In genomic region chr8:107546154-107546553, GRCm38 (mm10) we compare ENCODE assay signal across 9 mouse cellular contexts. TPM values are rescaled to one million over a fixed set of nuclear protein-coding genes. Genes with fewer than 3 reads are reported as not detected.
DNase-seq lines count a peak whose midpoint lies in the region; ATAC-seq and TF ChIP-seq lines count a peak whose summit lies in the region.
"Had no signal": no experiment of that assay in that cellular context is flagged by ENCODE, and none has a peak within 500 bp of the region (broad histone marks: within the 10 kb centered on the region; RNA-seq: fewer than 3 reads in every experiment).

No protein-coding gene starts in this region.

- WGBS in heart, postnatal 0 days, result 54% methylated on average over 4 of the region's 4 CpGs
- 89% methylated on average over 4 of the region's 4 CpGs for WGBS in embryonic facial prominence, embryonic 10.5 days

- peak overlapping the region; percentile 7; the same call in 1 of the 2 replicates for H3K4me2 ChIP-seq in heart, postnatal 0 days (ENCODE audit: low read depth, low read length)

- peaks cover 28% of the 10 kb centered on the region for H3K4me1 ChIP-seq in heart, postnatal 0 days (ENCODE audit: control insufficient read depth, insufficient read depth)
- H3K4me1 ChIP-seq in embryonic facial prominence, embryonic 10.5 days, result peaks cover 46% of the 10 kb centered on the region
- H3K4me1 ChIP-seq in embryonic fibroblast, embryonic 13.5 days (ENCODE audit: control insufficient read depth, insufficient read depth, low read length), result peaks cover 6% of the 10 kb centered on the region; the same call in 1 of the 2 replicates

- TF ChIP-seq POLR2A in embryonic fibroblast, embryonic 13.5 days (IDR thresholded peaks at IDR 0.05; ENCODE audit: low read depth, low read length), result no peak

- no peak overlapping the region for H3K27ac ChIP-seq in heart, postnatal 0 days (ENCODE audit: low read depth)
- peak overlapping the region; percentile 85 for H3K27ac ChIP-seq in embryonic facial prominence, embryonic 10.5 days (replicated peaks)
- peak overlapping the region; percentile 92 for H3K27ac ChIP-seq in embryonic fibroblast, embryonic 13.5 days (ENCODE audit: insufficient read depth, low read length)

- no peak for DNase-seq in heart, postnatal 0 days (ENCODE audit: low spot score)
- DNase-seq in heart, postnatal 10 days, result no peak
- DNase-seq in embryonic facial prominence, embryonic 10.5 days (ENCODE audit: low spot score), result no peak
- peak; percentile 50 to 55 for DNase-seq in left cerebral cortex, postnatal 36 days (ENCODE audit: low spot score in 2 of 2)
- DNase-seq in retina, postnatal 1 day, result no peak
- DNase-seq in adrenal gland, adult 8-10 months, result no peak
- DNase-seq: embryo, embryonic 11 days; kidney, postnatal 25 days had no signal

- H3K4me3 ChIP-seq in heart, postnatal 0 days (ENCODE audit: low read depth, low read length), result no peak overlapping the region
- H3K4me3 ChIP-seq in embryonic facial prominence, embryonic 10.5 days, result peak overlapping the region; percentile 35
- peak overlapping the region; percentile 27 for H3K4me3 ChIP-seq in embryonic fibroblast, embryonic 13.5 days (ENCODE audit: insufficient read depth, low read length)

- no peaks in the 10 kb centered on the region for H3K27me3 ChIP-seq in heart, postnatal 0 days (ENCODE audit: control insufficient read depth, insufficient read depth, low read length)
- H3K27me3 ChIP-seq in embryonic facial prominence, embryonic 10.5 days (replicated peaks; ENCODE audit: low read depth, poor library complexity, severe bottlenecking), result no peaks in the 10 kb centered on the region

- no peak for ATAC-seq in heart, postnatal 0 days (ENCODE audit: insufficient read depth, low read depth)

- no peaks in the 10 kb centered on the region for H3K9me3 ChIP-seq in heart, postnatal 0 days (replicated peaks; ENCODE audit: control insufficient read depth, low read length)
- H3K9me3 ChIP-seq in embryonic facial prominence, embryonic 10.5 days, result no peaks in the 10 kb centered on the region

- no peak overlapping the region for H3K9ac ChIP-seq in heart, postnatal 0 days (replicated peaks; ENCODE audit: low read depth, low read length)

- peaks cover 8% of the 10 kb centered on the region; the same call in 1 of the 2 replicates for H3K36me3 ChIP-seq in heart, postnatal 0 days (replicated peaks; ENCODE audit: control insufficient read depth, insufficient read depth, low read length)
- peaks cover 73% of the 10 kb centered on the region for H3K36me3 ChIP-seq in embryonic facial prominence, embryonic 10.5 days (replicated peaks)

- TF ChIP-seq EP300 in heart, postnatal 0 days (IDR thresholded peaks at IDR 0.05; ENCODE audit: low read depth), result no peak

- no peak for TF ChIP-seq CTCF in heart, postnatal 0 days (IDR thresholded peaks at IDR 0.05; ENCODE audit: low read depth)
- no peak for TF ChIP-seq CTCF in embryonic fibroblast, embryonic 13.5 days (IDR thresholded peaks at IDR 0.05; ENCODE audit: borderline replicate concordance, insufficient read depth, low read length)

- intact Hi-C loops in heart, postnatal 10 days (cut with DNase I), result no loop called here
- intact Hi-C loops in left cerebral cortex, postnatal 36 days (cut with DNase I), result no loop called here

RNA-seq across cellular contexts. Expression of gene Psmd7, which starts 42.1 kb away (rescaled TPM):
- 25.4 and 27.6 TPM in 2 replicates for total RNA-seq in heart, postnatal 0 days (2014; rRNA removed; ENCODE audit: low replicate concordance)
- polyA plus RNA-seq in heart, postnatal 0 days (2015; fragmentation: Nextera tagmentation; extraction: Ambion mirVana), result 158 and 159 TPM in 2 replicates
- total RNA-seq in heart, postnatal 10 days (2021), result 10 to 100 TPM; 85.6 to 93.7 TPM
- polyA plus RNA-seq in embryonic facial prominence, embryonic 10.5 days (2016; fragmentation: Nextera tagmentation; extraction: Ambion mirVana), result 372 TPM in 2 replicates
- polyA plus RNA-seq in embryonic fibroblast, embryonic 13.5 days (2011; ENCODE audit: insufficient read length, low read depth, missing spikeins), result 130 and 134 TPM in 2 replicates
- total RNA-seq in left cerebral cortex, postnatal 36 days (2021), result 100 to 1,000 TPM; 103 to 107 TPM
- total RNA-seq in adrenal gland, adult 8-10 months (2022), result 100 to 1,000 TPM in 3 of 4 experiments, 10 to 100 TPM in 1; 97.1 to 120 (median 109) TPM

Comparison
In these comparisons a context has a peak if more than half of its experiments do, and no peak if none do; other contexts are left out.
1. DNase-seq: peak in left cerebral cortex, postnatal 36 days (2 of 2); none in heart, postnatal 0 days (single experiment), heart, postnatal 10 days (0 of 2), embryonic facial prominence, embryonic 10.5 days (single experiment), retina, postnatal 1 day (single experiment) and adrenal gland, adult 8-10 months (single experiment).